Mouse (Mus musculus): ENCODE measurements around the gene 9530068E07Rik.

DNA sequence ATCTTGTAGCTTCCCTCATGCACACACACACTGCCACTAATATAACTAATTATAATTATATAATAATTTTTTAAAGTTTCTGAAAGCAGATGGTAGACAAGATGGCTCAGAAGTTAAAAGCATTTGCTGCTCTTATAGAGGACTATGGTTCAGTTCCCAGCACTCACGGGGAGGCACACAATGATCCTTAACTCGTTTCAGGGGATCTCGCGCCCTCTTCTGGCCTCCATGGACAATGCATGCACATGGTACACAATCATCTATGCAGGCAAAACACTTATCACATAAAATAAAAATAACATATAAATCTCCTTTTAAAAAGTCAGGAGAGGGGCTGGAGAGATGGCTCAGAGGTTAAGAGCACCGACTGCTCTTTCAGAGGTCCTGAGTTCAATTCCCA, 41.6 kb upstream of the 9530068E07Rik start:
- TF ChIP-seq CTCF (IDR thresholded peaks at IDR 0.05), result 0 out of 2 replicates have a peak, but pooled peaks have one; percentile 16
- no peak for TF ChIP-seq EP300 (IDR thresholded peaks at IDR 0.05)
